Mouse (Mus musculus): ENCODE data around the gene 1500009L16Rik. TPM values are rescaled to one million over a fixed set of nuclear protein-coding genes. Genes with fewer than 3 reads are reported as not detected.

The 1500009L16Rik gene
- polyA plus RNA-seq (2014; fragmentation: Nextera tagmentation; extraction: Ambion mirVana) = 54.0 and 61.5 TPM in 2 replicates

DNA sequence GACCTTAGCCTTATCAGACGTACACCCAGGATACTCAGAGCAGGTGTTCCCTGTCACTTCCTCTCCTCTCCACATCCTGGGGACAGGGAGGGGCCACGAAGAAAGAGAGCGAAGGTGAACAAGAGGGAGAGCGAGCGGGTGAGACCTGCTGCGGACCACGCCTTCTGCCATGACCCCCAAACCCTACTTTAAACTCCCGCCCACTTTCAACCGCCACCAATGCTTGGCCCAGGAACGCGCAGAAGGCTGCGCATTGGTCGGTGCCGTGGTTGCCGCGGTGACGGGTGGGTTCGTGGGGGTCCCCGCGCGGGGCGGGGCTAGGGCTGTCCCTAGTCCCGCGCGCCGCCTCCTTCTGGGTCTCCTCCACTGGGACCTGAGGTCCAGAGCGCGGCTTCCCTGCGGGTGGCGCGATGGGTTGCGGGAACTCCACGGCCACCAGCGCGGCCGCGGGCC lies at the start of gene 1500009L16Rik:
Gene 1500009L16Rik (plus strand): TSS at position 287 of the 453 bp plus-strand sequence.
- no peak within 1 kb of the TSS for H3K27ac ChIP-seq (ENCODE audit: low read depth, low read length)
- H3K36me3 ChIP-seq (ENCODE audit: control insufficient read depth, insufficient read depth, low read length) = no peaks in the 10 kb centered on the region
- H3K27me3 ChIP-seq (replicated peaks; ENCODE audit: control insufficient read depth, insufficient read depth, low read length) = no peaks in the 10 kb centered on the region
- under 1% methylated on average over 26 of the region's 37 CpGs for WGBS
- DNase-seq (ENCODE audit: low spot score) = peak; percentile 93
- H3K4me3 ChIP-seq (ENCODE audit: low read depth, low read length) = peak within 1 kb of the TSS; percentile 65
- H3K4me1 ChIP-seq (ENCODE audit: control insufficient read depth, insufficient read depth, low read length) = 0 out of 2 replicates have a peak, but pooled peaks cover 4% of the 10 kb centered on the region
- H3K9ac ChIP-seq (ENCODE audit: low read length) = peak within 1 kb of the TSS; percentile 73
- peak; percentile 100 for ATAC-seq
- H3K9me3 ChIP-seq (replicated peaks; ENCODE audit: control insufficient read depth, low read length) = no peaks in the 10 kb centered on the region; the same call in 1 of the 2 replicates
- H3K4me2 ChIP-seq (ENCODE audit: low read length) = peak within 1 kb of the TSS; percentile 81

DNA sequence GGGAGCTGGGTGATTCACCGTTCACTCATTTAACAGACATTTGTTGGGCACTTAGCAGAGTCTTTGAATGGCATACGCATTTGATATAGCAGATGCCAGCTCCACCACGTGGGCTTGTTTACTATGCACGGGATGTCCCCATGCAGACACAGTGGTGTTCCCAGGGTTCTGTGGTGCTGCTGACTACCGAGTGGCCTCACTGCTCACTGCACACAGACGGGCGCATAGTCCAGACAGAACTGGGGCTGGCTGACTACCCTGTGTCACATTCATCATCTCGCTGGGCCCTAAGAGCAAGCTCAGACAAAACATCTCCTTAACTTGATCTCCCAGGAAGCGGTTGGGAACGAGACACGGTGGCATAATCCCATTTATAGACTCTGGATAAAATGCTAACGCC lies 41.3 kb upstream of the 1500009L16Rik start:
- Histone ChIP-seq H3K4me3 (ENCODE audit: low read depth, low read length) (no peak overlapping the region), H3K4me1 (ENCODE audit: control insufficient read depth, insufficient read depth, low read length) (no peaks in the 10 kb centered on the region), H3K27ac (ENCODE audit: low read depth, low read length) (no peak overlapping the region), H3K9ac (ENCODE audit: low read length) (no peak overlapping the region), H3K27me3 (replicated peaks; ENCODE audit: control insufficient read depth, insufficient read depth, low read length) (no peaks in the 10 kb centered on the region), H3K9me3 (replicated peaks; ENCODE audit: control insufficient read depth, low read length) (no peaks in the 10 kb centered on the region), H3K36me3 (ENCODE audit: control insufficient read depth, insufficient read depth, low read length) (no peaks in the 10 kb centered on the region), H3K4me2 (ENCODE audit: low read length) (no peak overlapping the region)
- ATAC-seq (no peak), DNase-seq (ENCODE audit: low spot score) (no peak)
- WGBS = 89% methylated on average over 12 of the region's 12 CpGs

DNA sequence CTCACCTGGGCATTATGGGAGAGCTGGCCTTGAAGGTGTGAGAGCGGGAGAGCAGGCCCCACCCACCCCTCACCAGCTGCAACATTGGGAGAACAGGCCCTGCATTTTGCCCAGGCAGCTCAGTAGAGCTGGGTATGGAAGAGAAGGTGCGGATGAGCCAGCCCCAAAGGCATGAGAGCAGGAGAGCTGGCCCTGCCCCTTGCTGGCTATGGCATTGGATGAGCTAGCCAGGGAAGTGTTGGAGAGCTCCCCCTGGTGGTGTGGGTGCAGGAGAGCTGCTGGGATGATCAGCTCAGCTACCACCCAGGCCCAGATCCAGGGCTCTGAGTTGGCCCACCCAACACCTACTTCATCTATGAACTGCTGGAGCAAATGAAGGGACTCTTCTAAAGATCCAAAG lies 34.5 kb upstream of the 1500009L16Rik start:
- WGBS = 89% methylated on average over 2 of the region's 2 CpGs
- Histone ChIP-seq H3K36me3 (ENCODE audit: control insufficient read depth, insufficient read depth, low read length) (no peaks in the 10 kb centered on the region), H3K27me3 (replicated peaks; ENCODE audit: control insufficient read depth, insufficient read depth, low read length) (no peaks in the 10 kb centered on the region), H3K4me1 (ENCODE audit: control insufficient read depth, insufficient read depth, low read length) (no peaks in the 10 kb centered on the region), H3K9ac (ENCODE audit: low read length) (no peak overlapping the region), H3K9me3 (replicated peaks; ENCODE audit: control insufficient read depth, low read length) (no peaks in the 10 kb centered on the region), H3K4me2 (ENCODE audit: low read length) (no peak overlapping the region), H3K27ac (ENCODE audit: low read depth, low read length) (no peak overlapping the region), H3K4me3 (ENCODE audit: low read depth, low read length) (no peak overlapping the region)
- DNase-seq (ENCODE audit: low spot score) = no peak
- ATAC-seq = no peak

DNA sequence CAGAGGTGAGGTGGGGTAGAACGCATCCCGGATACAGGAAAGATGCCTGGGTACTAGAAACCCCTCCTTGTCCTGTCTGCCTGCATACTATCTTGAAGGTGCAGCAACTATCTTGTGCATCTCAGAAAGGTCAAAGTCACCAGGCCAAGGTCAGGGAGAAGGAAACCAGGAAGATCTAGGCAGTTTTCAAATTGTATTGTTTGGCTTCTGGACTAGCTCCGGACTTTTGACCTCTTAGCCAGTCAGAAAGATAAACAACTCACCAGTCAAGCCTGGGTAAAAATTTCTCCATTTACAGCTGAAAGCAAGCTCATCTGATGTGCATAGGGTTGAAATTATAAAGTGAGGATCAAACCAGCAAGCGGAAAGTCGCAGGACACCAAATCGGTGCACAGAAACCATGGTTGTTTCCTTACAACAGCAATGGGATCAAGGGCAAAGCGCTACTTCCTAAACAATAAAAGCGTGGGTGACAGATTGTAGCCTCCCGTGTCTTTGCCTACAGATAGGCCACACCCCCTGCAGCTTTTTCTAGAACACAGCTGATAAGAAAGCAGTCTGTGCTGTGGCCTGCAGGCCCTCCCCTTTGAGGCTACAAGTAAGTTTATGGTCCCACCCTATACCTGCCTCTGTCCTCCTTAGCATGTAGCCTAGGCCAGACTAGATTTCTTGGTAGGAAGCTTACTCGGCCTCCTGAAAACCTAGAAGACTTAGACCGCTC lies 30.3 kb upstream of the 1500009L16Rik start:
- H3K9ac ChIP-seq (ENCODE audit: low read length) = no peak overlapping the region
- no peaks in the 10 kb centered on the region for H3K9me3 ChIP-seq (replicated peaks; ENCODE audit: control insufficient read depth, low read length)
- DNase-seq (ENCODE audit: low spot score) = no peak
- no peaks in the 10 kb centered on the region for H3K4me1 ChIP-seq (ENCODE audit: control insufficient read depth, insufficient read depth, low read length)
- H3K36me3 ChIP-seq (ENCODE audit: control insufficient read depth, insufficient read depth, low read length) = no peaks in the 10 kb centered on the region
- no peak overlapping the region for H3K27ac ChIP-seq (ENCODE audit: low read depth, low read length)
- H3K4me3 ChIP-seq (ENCODE audit: low read depth, low read length) = no peak overlapping the region
- ATAC-seq = no peak
- 90% methylated on average over 11 of the region's 11 CpGs for WGBS
- no peaks in the 10 kb centered on the region for H3K27me3 ChIP-seq (replicated peaks; ENCODE audit: control insufficient read depth, insufficient read depth, low read length)
- no peak overlapping the region for H3K4me2 ChIP-seq (ENCODE audit: low read length)

DNA sequence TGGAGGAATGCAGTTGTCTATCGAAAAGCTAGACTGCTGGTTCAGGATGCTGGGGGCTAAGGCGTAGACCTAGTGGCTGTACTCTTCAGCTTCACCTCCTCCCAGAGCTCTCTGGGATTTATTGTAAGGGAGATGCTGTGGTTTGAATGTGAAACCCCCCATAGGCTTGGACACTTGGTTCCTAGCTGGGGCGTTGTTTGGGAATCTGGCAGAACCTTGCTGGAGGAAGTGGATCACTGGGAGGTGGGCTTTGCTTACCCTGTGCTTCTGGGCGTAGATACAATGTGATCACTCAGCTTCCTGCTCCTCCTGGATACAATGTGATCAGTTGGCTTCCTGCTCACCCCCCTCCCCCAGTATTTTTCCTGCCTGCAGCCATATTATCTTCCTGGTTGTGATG lies 26.4 kb upstream of the 1500009L16Rik start:
- no peaks in the 10 kb centered on the region for H3K4me1 ChIP-seq (ENCODE audit: control insufficient read depth, insufficient read depth, low read length)
- H3K4me2 ChIP-seq (ENCODE audit: low read length) = no peak overlapping the region
- ATAC-seq = no peak
- WGBS = 84% methylated on average over 4 of the region's 4 CpGs
- H3K9ac ChIP-seq (ENCODE audit: low read length) = no peak overlapping the region
- H3K9me3 ChIP-seq (replicated peaks; ENCODE audit: control insufficient read depth, low read length) = no peaks in the 10 kb centered on the region
- no peaks in the 10 kb centered on the region for H3K27me3 ChIP-seq (replicated peaks; ENCODE audit: control insufficient read depth, insufficient read depth, low read length)
- no peaks in the 10 kb centered on the region for H3K36me3 ChIP-seq (ENCODE audit: control insufficient read depth, insufficient read depth, low read length)
- no peak overlapping the region for H3K4me3 ChIP-seq (ENCODE audit: low read depth, low read length)
- no peak for DNase-seq (ENCODE audit: low spot score)
- H3K27ac ChIP-seq (ENCODE audit: low read depth, low read length) = no peak overlapping the region

DNA sequence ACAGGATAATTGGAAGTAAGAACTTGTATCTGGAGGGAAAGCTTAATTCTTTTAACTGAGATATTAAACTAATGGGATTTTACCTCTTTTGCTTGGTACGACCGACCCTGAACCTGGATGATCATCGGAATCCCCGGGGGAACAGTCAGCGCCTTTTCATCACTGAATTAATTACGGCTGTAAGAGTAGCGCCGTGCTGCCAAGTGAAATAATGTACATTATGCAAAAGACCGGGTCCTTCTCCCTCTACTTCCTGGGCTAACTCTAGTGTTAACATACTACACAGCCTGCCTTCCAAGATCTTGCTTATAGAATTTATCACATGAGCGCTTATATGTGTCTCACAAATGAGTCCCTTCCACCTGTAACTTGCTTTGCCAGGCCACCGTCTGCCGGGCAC lies 16.0 kb upstream of the 1500009L16Rik start:
- DNase-seq (ENCODE audit: low spot score) (no peak), ATAC-seq (no peak)
- no peak overlapping the region for H3K4me2 ChIP-seq (ENCODE audit: low read length)
- no peaks in the 10 kb centered on the region for H3K9me3 ChIP-seq (replicated peaks; ENCODE audit: control insufficient read depth, low read length)
- WGBS = 68% methylated on average over 12 of the region's 12 CpGs
- no peaks in the 10 kb centered on the region for H3K27me3 ChIP-seq (replicated peaks; ENCODE audit: control insufficient read depth, insufficient read depth, low read length)
- no peak overlapping the region for H3K9ac ChIP-seq (ENCODE audit: low read length)
- H3K4me1 ChIP-seq (ENCODE audit: control insufficient read depth, insufficient read depth, low read length) = no peaks in the 10 kb centered on the region
- no peak overlapping the region for H3K4me3 ChIP-seq (ENCODE audit: low read depth, low read length)
- H3K27ac ChIP-seq (ENCODE audit: low read depth, low read length) = no peak overlapping the region
- H3K36me3 ChIP-seq (ENCODE audit: control insufficient read depth, insufficient read depth, low read length) = no peaks in the 10 kb centered on the region

DNA sequence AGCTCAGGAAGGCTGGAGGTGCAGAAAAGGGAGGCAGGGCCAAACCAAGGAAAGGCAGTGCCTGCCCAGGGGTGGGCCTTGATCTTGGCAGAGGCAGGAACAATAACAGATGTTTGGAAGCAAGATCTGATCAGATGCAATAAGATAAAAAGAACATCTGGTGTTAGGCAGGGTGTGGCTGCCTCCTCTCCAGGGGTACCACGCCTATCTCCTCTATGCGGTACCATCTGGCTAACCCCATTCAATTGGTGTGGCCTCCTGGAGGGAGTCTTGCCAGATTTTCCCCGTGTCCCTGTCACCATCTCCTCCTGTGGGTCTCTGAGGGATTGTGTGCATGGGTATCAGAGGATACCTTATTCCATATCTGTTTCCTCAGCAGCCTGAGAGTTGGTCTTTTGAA lies 12.7 kb upstream of the 1500009L16Rik start:
- Histone ChIP-seq H3K36me3 (ENCODE audit: control insufficient read depth, insufficient read depth, low read length) (no peaks in the 10 kb centered on the region), H3K4me1 (ENCODE audit: control insufficient read depth, insufficient read depth, low read length) (no peaks in the 10 kb centered on the region), H3K9ac (ENCODE audit: low read length) (no peak overlapping the region), H3K4me3 (ENCODE audit: low read depth, low read length) (no peak overlapping the region), H3K27me3 (replicated peaks; ENCODE audit: control insufficient read depth, insufficient read depth, low read length) (no peaks in the 10 kb centered on the region), H3K27ac (ENCODE audit: low read depth, low read length) (no peak overlapping the region), H3K4me2 (ENCODE audit: low read length) (no peak overlapping the region), H3K9me3 (replicated peaks; ENCODE audit: control insufficient read depth, low read length) (no peaks in the 10 kb centered on the region)
- no peak for DNase-seq (ENCODE audit: low spot score)
- 69% methylated on average over 3 of the region's 3 CpGs for WGBS
- no peak for ATAC-seq

DNA sequence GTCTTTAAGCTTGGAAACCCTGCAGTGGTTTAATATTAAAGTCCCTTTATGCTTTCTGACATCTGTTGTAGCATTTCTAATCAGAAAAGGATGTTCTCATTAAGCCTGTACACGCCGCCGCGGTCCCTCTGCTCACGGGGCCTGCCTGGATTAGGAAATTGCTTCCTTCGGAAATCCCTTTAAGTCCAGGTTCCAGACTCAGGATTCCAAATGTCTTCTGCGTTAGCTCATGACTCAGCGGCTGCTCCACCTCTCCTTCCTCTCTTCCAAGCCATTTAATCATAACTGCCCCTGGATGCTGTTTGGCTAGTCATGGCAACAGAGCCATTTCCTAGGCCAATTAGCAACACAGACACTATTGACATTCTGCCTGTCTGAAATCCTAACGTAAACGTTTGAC lies 10.9 kb upstream of the 1500009L16Rik start:
- 69% methylated on average over 10 of the region's 10 CpGs for WGBS
- H3K4me1 ChIP-seq (ENCODE audit: control insufficient read depth, insufficient read depth, low read length) = no peaks in the 10 kb centered on the region
- no peaks in the 10 kb centered on the region for H3K9me3 ChIP-seq (replicated peaks; ENCODE audit: control insufficient read depth, low read length)
- H3K36me3 ChIP-seq (ENCODE audit: control insufficient read depth, insufficient read depth, low read length) = no peaks in the 10 kb centered on the region
- no peak overlapping the region for H3K4me3 ChIP-seq (ENCODE audit: low read depth, low read length)
- H3K4me2 ChIP-seq (ENCODE audit: low read length) = no peak overlapping the region
- no peak overlapping the region for H3K9ac ChIP-seq (ENCODE audit: low read length)
- no peak for ATAC-seq
- H3K27ac ChIP-seq (ENCODE audit: low read depth, low read length) = no peak overlapping the region
- no peak for DNase-seq (ENCODE audit: low spot score)
- H3K27me3 ChIP-seq (replicated peaks; ENCODE audit: control insufficient read depth, insufficient read depth, low read length) = no peaks in the 10 kb centered on the region

DNA sequence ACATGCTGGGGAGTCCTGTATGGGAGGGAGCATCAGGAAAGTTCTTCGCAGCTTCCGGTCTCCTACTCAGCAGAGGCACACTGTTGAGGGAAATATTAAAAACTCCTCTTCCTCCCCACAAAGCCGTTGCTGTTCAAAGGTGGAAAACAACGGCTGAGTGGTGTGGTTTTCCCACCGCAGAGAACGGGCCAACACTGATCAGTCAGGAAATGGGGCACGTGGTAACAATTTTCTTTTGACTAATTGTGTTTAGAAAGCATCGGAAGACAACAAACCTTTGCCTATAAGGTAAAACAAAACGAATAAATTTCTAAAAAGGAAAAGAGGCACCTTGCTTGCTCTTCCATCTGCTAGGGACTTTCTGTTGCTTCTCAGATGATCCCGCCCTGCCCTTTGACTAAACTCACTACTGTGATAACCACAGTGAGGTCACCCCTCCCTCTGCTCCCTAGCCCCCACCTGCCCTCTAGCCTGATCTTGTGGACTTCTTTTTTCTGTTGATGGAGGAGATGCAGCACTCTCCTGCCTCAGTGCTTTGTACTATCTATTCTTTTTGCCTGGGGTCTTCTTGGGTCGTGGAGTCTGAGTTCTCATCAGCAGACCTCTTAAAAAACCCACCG lies 3.7 kb upstream of the 1500009L16Rik start:
- Histone ChIP-seq H3K36me3 (ENCODE audit: control insufficient read depth, insufficient read depth, low read length) (no peaks in the 10 kb centered on the region), H3K27me3 (replicated peaks; ENCODE audit: control insufficient read depth, insufficient read depth, low read length) (no peaks in the 10 kb centered on the region), H3K4me1 (ENCODE audit: control insufficient read depth, insufficient read depth, low read length) (0 out of 2 replicates have a peak, but pooled peaks cover 4% of the 10 kb centered on the region), H3K4me3 (ENCODE audit: low read depth, low read length) (no peak overlapping the region), H3K4me2 (ENCODE audit: low read length) (no peak overlapping the region), H3K9ac (ENCODE audit: low read length) (no peak overlapping the region), H3K27ac (ENCODE audit: low read depth, low read length) (no peak overlapping the region), H3K9me3 (replicated peaks; ENCODE audit: control insufficient read depth, low read length) (no peaks in the 10 kb centered on the region)
- WGBS = 87% methylated on average over 12 of the region's 12 CpGs
- DNase-seq (ENCODE audit: low spot score) (no peak), ATAC-seq (no peak)
